Mouse (Mus musculus): Measurements from ENCODE around the gene Gm3127.
"Not testable (repeated sequence)": the region's sequence is repeated elsewhere in the genome, so short reads cannot be mapped to it uniquely, and the experiment has no call there.

Gene Gm3127

GRCm38 (mm10) chr14:4164730-4165129, at the start of gene Gm3127:
TSS of gene Gm3127 (plus strand) at chr14:4165030.
- DNase-seq (ENCODE audit: low read depth, low spot score) = not testable (repeated sequence)

DNA sequence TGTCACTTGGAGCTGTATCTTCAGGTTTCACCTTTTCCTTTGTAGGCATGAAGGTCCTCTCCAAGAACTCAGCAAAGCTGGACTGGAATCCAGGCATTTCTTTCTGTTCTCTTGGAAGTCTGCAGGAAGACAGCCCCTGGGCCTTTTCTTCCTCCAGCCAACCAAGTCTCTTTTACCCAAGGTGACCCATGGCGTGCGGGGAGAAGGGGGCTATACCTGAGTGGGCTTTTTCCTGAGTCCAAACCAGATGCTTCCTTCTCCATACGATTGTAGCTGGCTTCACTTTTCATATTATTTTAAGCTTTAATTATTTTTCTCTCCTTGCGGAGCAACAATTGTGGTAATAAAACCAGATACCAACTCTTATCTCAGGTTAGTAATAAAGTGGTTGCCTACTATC, 23.2 kb upstream of the Gm3127 start:
- DNase-seq (ENCODE audit: low read depth, low spot score) = not testable (repeated sequence)

- not testable (repeated sequence) for DNase-seq (ENCODE audit: low read depth, low spot score)
Measured at GRCm38 (mm10) chr14:4182030-4182429, 17.2 kb downstream of the Gm3127 start.

DNA sequence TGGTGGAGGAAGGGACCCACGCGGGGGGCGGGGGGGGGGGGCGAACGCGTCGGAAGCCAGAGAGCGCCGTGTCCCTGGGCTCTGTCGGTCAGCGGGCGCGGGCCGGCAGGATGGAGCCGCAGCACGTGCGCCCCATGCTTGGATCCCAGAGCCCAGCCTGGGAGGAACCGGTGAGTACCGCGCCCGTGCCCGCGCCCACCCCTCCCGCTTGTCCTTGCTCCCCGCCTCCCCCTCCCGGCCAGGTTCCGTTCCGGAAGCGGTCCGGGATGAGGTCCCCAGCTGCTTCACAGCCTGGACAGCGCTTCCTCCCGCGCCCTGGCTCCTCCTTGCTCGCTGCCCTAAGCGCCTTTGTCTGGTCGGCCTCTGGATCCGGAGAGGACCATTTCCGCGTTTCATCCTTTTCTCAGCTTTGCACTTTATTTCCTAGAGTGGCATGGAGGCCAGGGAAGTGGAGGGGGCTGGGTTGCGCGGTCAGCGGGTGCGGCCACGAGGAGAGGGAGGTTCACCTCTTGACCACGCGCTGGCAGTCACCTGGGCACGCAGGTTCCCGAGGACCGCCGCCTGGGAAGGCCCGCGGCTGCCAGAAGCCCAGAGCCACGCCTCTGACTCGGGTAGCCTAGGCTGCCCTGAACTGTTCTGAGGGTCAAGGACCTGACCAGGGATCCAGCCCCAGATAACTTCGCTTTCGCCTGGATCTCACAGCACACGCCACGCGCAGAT, 17.8 kb downstream of the Gm3127 start, which contains the start of gene Gm2974:
Gene Gm2974, plus strand, starts transcription at position 86 of the 720 bp plus-strand sequence.
- not testable (repeated sequence) for DNase-seq (ENCODE audit: low read depth, low spot score)

GRCm38 (mm10) chr14:4183375-4183774, 18.5 kb downstream of the Gm3127 start:
- not testable (repeated sequence) for DNase-seq (ENCODE audit: low read depth, low spot score)
